Mouse (Mus musculus) spleen, adult 2 months (tissue): ENCODE results near the gene Wars2.

Experiments
- CTCF ChIP-seq: fragments of 200-500 bp; IDR thresholded peaks from 2 replicates; pipeline ENCODE4 v1.5.1; 2011; ENCODE audit warnings: mild to moderate bottlenecking, inconsistent platforms; ENCODE audit not compliant: insufficient read depth, insufficient read length, insufficient replicate concordance; ENCODE audit errors: extremely low read depth
- POLR2A ChIP-seq: fragments of 200-500 bp; IDR thresholded peaks from 2 replicates; pipeline ENCODE4 v1.6.1; 2011; ENCODE audit warnings: low read depth, low read length, inconsistent platforms

DNA sequence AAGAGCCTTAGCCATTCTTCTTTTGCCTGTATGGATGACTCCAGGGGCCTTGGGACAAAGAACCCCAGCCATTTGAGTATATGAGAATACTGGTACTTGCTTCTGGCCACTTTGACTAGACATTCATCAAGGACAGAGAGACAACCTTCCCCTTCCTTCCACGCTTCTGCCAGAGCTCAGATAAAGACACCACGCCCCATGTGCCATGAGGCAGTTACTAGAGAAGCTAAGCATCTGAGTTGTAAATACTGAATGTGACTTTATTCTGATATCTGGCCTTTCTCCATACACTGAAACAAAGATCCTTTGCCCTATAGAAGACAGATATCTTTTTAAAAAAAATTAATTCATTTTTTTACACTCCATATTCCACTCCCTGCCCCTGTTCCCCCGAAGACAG is 138.8 kb downstream of the Wars2 start:
- TF ChIP-seq CTCF (no peak), POLR2A (no peak)
